Mouse (Mus musculus) olfactory bulb, adult 2 months (tissue): ENCODE data around the gene Nop53.

Source experiments
- CTCF ChIP-seq: fragments of 200-500 bp; IDR thresholded peaks from 2 replicates; pipeline ENCODE4 v1.5.1; 2012; ENCODE audit warnings: low read depth, mild to moderate bottlenecking, low read length, moderate library complexity; ENCODE audit not compliant: insufficient read depth
- POLR2A ChIP-seq: fragments of 200-500 bp; IDR thresholded peaks from 2 replicates; pipeline ENCODE4 v1.6.1; 2012; ENCODE audit warnings: mild to moderate bottlenecking, low read depth, low read length, moderate library complexity; ENCODE audit not compliant: insufficient read depth

DNA sequence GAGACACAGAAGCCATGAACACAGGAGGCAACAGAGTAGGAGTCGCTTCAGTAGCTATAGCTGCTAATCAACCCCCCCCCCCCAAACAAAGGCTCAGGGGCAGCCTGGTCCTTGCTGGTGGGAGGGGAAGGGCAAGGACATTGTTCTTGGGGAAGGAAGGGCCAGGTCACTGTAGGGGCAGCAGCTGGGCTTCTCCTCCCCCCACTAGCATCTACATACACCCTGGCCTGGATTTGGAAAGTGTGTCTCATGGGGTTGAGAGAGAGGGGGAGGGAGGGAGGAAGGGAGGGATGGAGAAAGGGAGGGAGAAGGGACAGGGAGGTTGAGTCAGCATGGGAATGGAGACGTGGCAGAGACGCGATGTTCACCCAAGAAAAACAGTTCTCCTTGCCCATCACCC is 14.8 kb upstream of the Nop53 start:
- TF ChIP-seq POLR2A: no peak
- TF ChIP-seq CTCF: no peak
